Mouse (Mus musculus) kidney, embryonic 16.5 days (tissue): ENCODE measurements at regions not wholly inside any gene's neighbourhood (a gene's known extent, or its start where the extent isn't known, plus 50 kb on each side); places are given as distances from the start of the nearest gene placed in this dataset.
A peak's percentile ranks its signal among the peaks of the same experiment; 100 is the strongest.
"Not testable (repeated sequence)": the region's sequence is repeated elsewhere in the genome, so short reads cannot be mapped to it uniquely, and the experiment has no call there.

Experiments
- ATAC-seq: fragments of 200-750 bp; cut with Nextera tagmentation; 2 replicates; pipeline ENCODE4 v1.8.0; 2017; ENCODE audit warnings: moderate TSS enrichment; ENCODE audit not compliant: low FRiP score, low TSS enrichment
- H3K27ac ChIP-seq: fragments of 300-500 bp; sonication (generic); 2 replicates; pipeline ENCODE4 v1.5.1; 2014; ENCODE audit warnings: low read length
- H3K27me3 ChIP-seq: fragments of 300-500 bp; sonication (generic); 2 replicates; pipeline ENCODE4 v1.6.1; 2014; ENCODE audit warnings: low read length, control low read depth, mixed read lengths; ENCODE audit not compliant: insufficient read depth
- H3K36me3 ChIP-seq: fragments of 300-500 bp; sonication (generic); 2 replicates; pipeline ENCODE4 v1.6.1; 2014; ENCODE audit warnings: low read length, control low read depth, mixed read lengths; ENCODE audit not compliant: insufficient read depth
- H3K4me1 ChIP-seq: fragments of 300-500 bp; sonication (generic); 2 replicates; pipeline ENCODE4 v1.6.1; 2014; ENCODE audit warnings: low read length, control low read depth, mixed read lengths; ENCODE audit not compliant: insufficient read depth
- H3K4me2 ChIP-seq: fragments of 300-500 bp; sonication (generic); replicated peaks from 2 replicates; pipeline ENCODE4 v1.6.1; 2014; ENCODE audit warnings: low read depth, low read length
- H3K4me3 ChIP-seq: fragments of 300-500 bp; sonication (generic); 2 replicates; pipeline ENCODE4 v1.5.1; 2014; ENCODE audit warnings: mild to moderate bottlenecking, low read length
- H3K9ac ChIP-seq: fragments of 300-500 bp; sonication (generic); replicated peaks from 2 replicates; pipeline ENCODE4 v1.6.1; 2014; ENCODE audit warnings: low read length
- H3K9me3 ChIP-seq: fragments of 300-500 bp; sonication (generic); 2 replicates; pipeline ENCODE4 v1.6.1; 2016; ENCODE audit warnings: low read length, control low read depth
- WGBS: fragments of 180-500 bp; shearing (Covaris S2); extraction: QIAGEN DNeasy Blood & Tissue Kit; methylation state at CpG from one replicate; pipeline ENCODE4 v1.1.7; 2014; 5-methylcytosine and 5-hydroxymethylcytosine counted together

GRCm38 (mm10) chr9:30610328-30610727, 183.4 kb downstream of the Snx19 start:
- WGBS: 80% methylated on average over 7 of the region's 7 CpGs
- H3K4me2 ChIP-seq: no peak overlapping the region
- no peaks in the 10 kb centered on the region for H3K4me1 ChIP-seq
- H3K9me3 ChIP-seq: no peaks in the 10 kb centered on the region
- H3K4me3 ChIP-seq: no peak overlapping the region
- no peaks in the 10 kb centered on the region for H3K27me3 ChIP-seq
- no peak overlapping the region for H3K27ac ChIP-seq
- no peaks in the 10 kb centered on the region for H3K36me3 ChIP-seq
- ATAC-seq: no peak
- H3K9ac ChIP-seq: no peak overlapping the region

DNA sequence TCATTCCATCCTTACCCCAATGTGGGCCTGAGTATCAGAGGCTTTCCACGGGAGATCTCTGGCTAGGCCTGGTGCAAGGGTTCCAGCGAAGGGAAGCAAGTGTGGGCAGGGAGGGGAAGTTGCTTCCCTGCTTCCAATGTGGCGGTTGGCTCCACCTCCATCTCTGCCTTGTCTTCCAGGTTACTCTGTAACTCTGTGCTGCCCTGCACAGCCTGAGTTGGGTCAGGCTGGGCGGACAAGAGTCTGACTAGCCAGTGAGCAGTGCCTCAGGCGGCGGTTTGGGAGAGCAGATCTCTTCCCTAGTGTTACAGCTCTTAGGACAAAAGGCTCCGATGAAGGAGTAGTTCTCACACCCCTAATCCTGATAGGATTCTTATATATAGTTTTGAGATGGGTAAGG, 172.8 kb downstream of the Snx19 start:
- ATAC-seq: peak; percentile 79
- no peaks in the 10 kb centered on the region for H3K36me3 ChIP-seq
- H3K9me3 ChIP-seq: no peaks in the 10 kb centered on the region
- H3K4me2 ChIP-seq: no peak overlapping the region
- no peaks in the 10 kb centered on the region for H3K4me1 ChIP-seq
- no peak overlapping the region for H3K4me3 ChIP-seq
- no peak overlapping the region for H3K27ac ChIP-seq
- 66% methylated on average over 7 of the region's 7 CpGs for WGBS
- no peak overlapping the region for H3K9ac ChIP-seq
- no peaks in the 10 kb centered on the region for H3K27me3 ChIP-seq

GRCm38 (mm10) chr9:30597691-30598090, 170.8 kb downstream of the Snx19 start:
- H3K4me1 ChIP-seq: no peaks in the 10 kb centered on the region
- H3K9ac ChIP-seq: no peak overlapping the region
- no peak for ATAC-seq
- H3K27me3 ChIP-seq: no peaks in the 10 kb centered on the region
- no peak overlapping the region for H3K27ac ChIP-seq
- H3K36me3 ChIP-seq: no peaks in the 10 kb centered on the region
- no peak overlapping the region for H3K4me2 ChIP-seq
- H3K9me3 ChIP-seq: no peaks in the 10 kb centered on the region
- H3K4me3 ChIP-seq: no peak overlapping the region
- WGBS: 82% methylated on average over 4 of the region's 4 CpGs

DNA sequence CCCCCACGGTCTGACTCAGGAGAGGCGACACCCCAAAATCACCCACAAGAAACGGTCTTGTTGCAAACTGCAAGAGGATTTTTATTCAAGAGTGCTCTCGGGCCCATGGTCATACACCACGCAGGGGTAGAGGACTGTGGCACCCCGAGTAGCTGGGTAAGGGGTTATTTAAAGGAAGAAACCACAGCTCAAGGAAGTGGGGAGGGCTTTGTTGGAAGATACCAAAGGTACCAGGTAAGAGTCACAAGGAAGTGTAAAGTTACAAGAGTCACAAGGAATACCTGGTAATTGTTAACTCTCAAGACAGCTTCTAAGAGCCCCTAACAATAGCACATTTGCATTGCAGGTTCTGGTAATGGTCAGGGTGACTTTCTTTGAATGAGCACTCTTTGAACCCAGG, 170.2 kb downstream of the Snx19 start:
- H3K4me1 ChIP-seq, ATAC-seq, H3K4me3 ChIP-seq, H3K9me3 ChIP-seq, H3K27me3 ChIP-seq, H3K9ac ChIP-seq, H3K27ac ChIP-seq, H3K36me3 ChIP-seq, H3K4me2 ChIP-seq: not testable (repeated sequence)
- WGBS: 83% methylated on average over 6 of the region's 6 CpGs

- Histone ChIP-seq H3K9ac (no peak overlapping the region), H3K27ac (no peak overlapping the region), H3K4me1 (no peaks in the 10 kb centered on the region), H3K4me3 (no peak overlapping the region), H3K9me3 (no peaks in the 10 kb centered on the region), H3K4me2 (no peak overlapping the region), H3K36me3 (no peaks in the 10 kb centered on the region), H3K27me3 (no peaks in the 10 kb centered on the region)
- no peak for ATAC-seq
- WGBS: 90% methylated on average over 2 of the region's 2 CpGs
Observed at GRCm38 (mm10) chr9:30592601-30593000, 165.7 kb downstream of the Snx19 start.

- WGBS: 80% methylated on average over 5 of the region's 5 CpGs
Observed at GRCm38 (mm10) chr9:30591246-30591645, 164.3 kb downstream of the Snx19 start.

GRCm38 (mm10) chr9:30590661-30591179, 163.8 kb downstream of the Snx19 start:
- H3K4me1 ChIP-seq: no peaks in the 10 kb centered on the region
- ATAC-seq: no peak
- no peak overlapping the region for H3K4me3 ChIP-seq
- no peak overlapping the region for H3K27ac ChIP-seq
- no peaks in the 10 kb centered on the region for H3K36me3 ChIP-seq
- H3K27me3 ChIP-seq: no peaks in the 10 kb centered on the region
- no peak overlapping the region for H3K9ac ChIP-seq
- 79% methylated on average over 6 of the region's 6 CpGs for WGBS
- H3K4me2 ChIP-seq: no peak overlapping the region
- no peaks in the 10 kb centered on the region for H3K9me3 ChIP-seq

More at GRCm38 (mm10) chr9:30591246-30591645, 164.3 kb downstream of the Snx19 start:
- ATAC-seq: no peak
- Histone ChIP-seq H3K9me3 (no peaks in the 10 kb centered on the region), H3K4me2 (no peak overlapping the region), H3K27me3 (no peaks in the 10 kb centered on the region), H3K4me3 (no peak overlapping the region), H3K27ac (no peak overlapping the region), H3K9ac (no peak overlapping the region), H3K36me3 (no peaks in the 10 kb centered on the region), H3K4me1 (no peaks in the 10 kb centered on the region)

GRCm38 (mm10) chr9:30581271-30581821, 154.4 kb downstream of the Snx19 start:
- H3K4me3 ChIP-seq: no peak overlapping the region
- no peaks in the 10 kb centered on the region for H3K9me3 ChIP-seq
- H3K4me1 ChIP-seq: no peaks in the 10 kb centered on the region
- 88% methylated on average over 9 of the region's 9 CpGs for WGBS
- H3K9ac ChIP-seq: no peak overlapping the region
- no peak for ATAC-seq
- no peak overlapping the region for H3K4me2 ChIP-seq
- no peaks in the 10 kb centered on the region for H3K36me3 ChIP-seq
- no peak overlapping the region for H3K27ac ChIP-seq
- no peaks in the 10 kb centered on the region for H3K27me3 ChIP-seq

GRCm38 (mm10) chr9:30580500-30580899, 153.6 kb downstream of the Snx19 start:
- H3K4me1 ChIP-seq: no peaks in the 10 kb centered on the region
- 43% methylated on average over 6 of the region's 6 CpGs for WGBS
- ATAC-seq: no peak

GRCm38 (mm10) chr9:30578213-30578612, 151.3 kb downstream of the Snx19 start:
- no peak overlapping the region for H3K27ac ChIP-seq
- WGBS: 79% methylated on average over 3 of the region's 3 CpGs
- no peaks in the 10 kb centered on the region for H3K36me3 ChIP-seq
- H3K9ac ChIP-seq: no peak overlapping the region
- H3K4me2 ChIP-seq: no peak overlapping the region
- H3K4me3 ChIP-seq: no peak overlapping the region
- H3K9me3 ChIP-seq: no peaks in the 10 kb centered on the region
- H3K4me1 ChIP-seq: no peaks in the 10 kb centered on the region
- no peak for ATAC-seq
- no peaks in the 10 kb centered on the region for H3K27me3 ChIP-seq

More at GRCm38 (mm10) chr9:30580500-30580899, 153.6 kb downstream of the Snx19 start:
- H3K4me3 ChIP-seq: no peak overlapping the region
- no peaks in the 10 kb centered on the region for H3K9me3 ChIP-seq
- H3K9ac ChIP-seq: no peak overlapping the region
- no peaks in the 10 kb centered on the region for H3K27me3 ChIP-seq
- no peak overlapping the region for H3K27ac ChIP-seq
- no peak overlapping the region for H3K4me2 ChIP-seq
- no peaks in the 10 kb centered on the region for H3K36me3 ChIP-seq
